Mouse (Mus musculus): ENCODE measurements around the gene Nfatc2ip. TPM values are rescaled to one million over a fixed set of nuclear protein-coding genes. Genes with fewer than 3 reads are reported as not detected.

Nfatc2ip gene
- polyA plus RNA-seq, 2 experiments: 3.1 to 10.2 TPM

DNA sequence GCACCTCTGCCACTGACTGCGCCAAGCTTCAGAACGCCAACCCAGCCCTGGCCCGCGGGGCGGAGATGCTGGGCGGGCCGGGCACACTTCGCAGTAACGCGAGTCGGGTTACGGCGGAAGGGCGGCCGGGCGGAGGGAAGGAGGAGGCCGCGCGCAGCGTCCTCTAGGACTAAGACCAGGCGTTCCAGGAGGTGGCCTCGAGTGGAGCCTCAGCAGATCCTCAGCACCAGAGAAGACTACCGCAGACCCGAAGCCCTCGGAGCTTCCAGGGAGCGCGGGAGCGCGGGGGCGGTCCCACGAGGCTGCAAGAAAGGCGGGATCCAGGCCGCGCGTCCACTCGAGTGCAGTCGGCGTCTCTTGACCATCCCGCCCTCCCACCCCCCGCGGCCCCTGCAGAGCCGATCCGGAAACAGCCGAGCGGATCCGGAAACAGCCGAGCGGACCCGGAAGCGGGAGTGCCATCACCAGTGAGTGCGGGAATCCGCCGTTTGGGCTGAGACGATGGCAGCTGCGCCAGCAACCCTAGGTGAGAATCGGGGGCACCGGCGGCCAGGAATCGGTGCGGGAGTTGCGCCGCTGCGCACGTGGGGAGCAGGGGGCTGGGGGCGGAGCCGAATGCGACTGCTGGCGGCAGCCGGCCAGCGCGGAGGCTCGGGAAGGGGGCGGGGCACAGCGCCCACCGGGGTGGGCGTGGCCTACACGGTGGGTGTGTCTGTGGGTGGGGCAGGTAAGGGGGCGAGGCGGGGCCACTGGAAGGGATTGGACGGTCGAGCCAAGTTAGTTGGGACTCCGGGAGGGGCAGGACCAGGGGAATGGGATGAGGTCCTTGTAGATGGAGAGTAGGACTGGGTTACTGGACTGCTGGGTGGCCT is 32.3 kb upstream of the Nfatc2ip start, which contains the start of gene Rabep2:
Gene Rabep2 (plus strand): TSS at position 129 of the 872 bp plus-strand sequence.
- Histone ChIP-seq H3K4me3 (replicated peaks; ENCODE audit: low read length) (peak within 1 kb of the TSS; percentile 73), H3K4me1 (ENCODE audit: control insufficient read depth, insufficient read depth, low read length) (peaks cover 13% of the 10 kb centered on the region), H3K27ac (replicated peaks; ENCODE audit: low read depth, low read length) (peak within 1 kb of the TSS; percentile 91), H3K9me3 (ENCODE audit: control insufficient read depth, low read length) (no peaks in the 10 kb centered on the region), H3K4me2 (replicated peaks; ENCODE audit: low read depth, low read length, severe bottlenecking) (peak within 1 kb of the TSS; percentile 79), H3K36me3 (ENCODE audit: control insufficient read depth, insufficient read depth, low read length) (peaks cover 17% of the 10 kb centered on the region), H3K27me3 (ENCODE audit: control insufficient read depth, insufficient read depth, low read length) (no peaks in the 10 kb centered on the region), H3K9ac (ENCODE audit: low read depth, low read length, severe bottlenecking) (peak within 1 kb of the TSS; percentile 80)
- DNase-seq (ENCODE audit: low spot score) (peak; percentile 88), ATAC-seq (ENCODE audit: low FRiP score, low read depth) (peak; percentile 95)
- 0 out of 2 replicates have a peak, but pooled peaks have one; percentile 80 for TF ChIP-seq POLR2A (IDR thresholded peaks at IDR 0.05; ENCODE audit: borderline replicate concordance, extremely low read depth, insufficient read depth, insufficient read length)
- WGBS: under 1% methylated on average over 54 of the region's 82 CpGs

- DNase-seq (ENCODE audit: low spot score): no peak
- ATAC-seq (ENCODE audit: low FRiP score, low read depth): no peak
- no peak for TF ChIP-seq POLR2A (IDR thresholded peaks at IDR 0.05; ENCODE audit: borderline replicate concordance, extremely low read depth, insufficient read depth, insufficient read length)
- Histone ChIP-seq H3K27me3 (ENCODE audit: control insufficient read depth, insufficient read depth, low read length) (no peaks in the 10 kb centered on the region), H3K9me3 (ENCODE audit: control insufficient read depth, low read length) (no peaks in the 10 kb centered on the region), H3K36me3 (ENCODE audit: control insufficient read depth, insufficient read depth, low read length) (peaks cover 14% of the 10 kb centered on the region), H3K4me2 (replicated peaks; ENCODE audit: low read depth, low read length, severe bottlenecking) (peak overlapping the region; percentile 79), H3K4me1 (ENCODE audit: control insufficient read depth, insufficient read depth, low read length) (peaks cover 13% of the 10 kb centered on the region), H3K9ac (ENCODE audit: low read depth, low read length, severe bottlenecking) (peak overlapping the region; percentile 80), H3K27ac (replicated peaks; ENCODE audit: low read depth, low read length) (peak overlapping the region; percentile 91), H3K4me3 (replicated peaks; ENCODE audit: low read length) (peak overlapping the region; percentile 73)
- WGBS: 17% methylated on average over 4 of the region's 4 CpGs
Measured at GRCm38 (mm10) chr7:126428154-126428553, 31.6 kb upstream of the Nfatc2ip start.

- 48% methylated on average over 12 of the region's 13 CpGs for WGBS
- H3K9me3 ChIP-seq (ENCODE audit: control insufficient read depth, low read length): no peaks in the 10 kb centered on the region
- peaks cover 9% of the 10 kb centered on the region for H3K36me3 ChIP-seq (ENCODE audit: control insufficient read depth, insufficient read depth, low read length)
- H3K4me3 ChIP-seq (replicated peaks; ENCODE audit: low read length): no peak overlapping the region
- ATAC-seq (ENCODE audit: low FRiP score, low read depth) (no peak), DNase-seq (ENCODE audit: low spot score) (no peak)
- no peak overlapping the region; the same call in 1 of the 2 replicates for H3K27ac ChIP-seq (replicated peaks; ENCODE audit: low read depth, low read length)
- peak overlapping the region; percentile 79; the same call in 1 of the 2 replicates for H3K4me2 ChIP-seq (replicated peaks; ENCODE audit: low read depth, low read length, severe bottlenecking)
- TF ChIP-seq POLR2A (IDR thresholded peaks at IDR 0.05; ENCODE audit: borderline replicate concordance, extremely low read depth, insufficient read depth, insufficient read length): no peak
- no peaks in the 10 kb centered on the region for H3K27me3 ChIP-seq (ENCODE audit: control insufficient read depth, insufficient read depth, low read length)
- H3K4me1 ChIP-seq (ENCODE audit: control insufficient read depth, insufficient read depth, low read length): peaks cover 13% of the 10 kb centered on the region
- no peak overlapping the region for H3K9ac ChIP-seq (ENCODE audit: low read depth, low read length, severe bottlenecking)
Measured at GRCm38 (mm10) chr7:126427323-126427860, 30.9 kb upstream of the Nfatc2ip start.

DNA sequence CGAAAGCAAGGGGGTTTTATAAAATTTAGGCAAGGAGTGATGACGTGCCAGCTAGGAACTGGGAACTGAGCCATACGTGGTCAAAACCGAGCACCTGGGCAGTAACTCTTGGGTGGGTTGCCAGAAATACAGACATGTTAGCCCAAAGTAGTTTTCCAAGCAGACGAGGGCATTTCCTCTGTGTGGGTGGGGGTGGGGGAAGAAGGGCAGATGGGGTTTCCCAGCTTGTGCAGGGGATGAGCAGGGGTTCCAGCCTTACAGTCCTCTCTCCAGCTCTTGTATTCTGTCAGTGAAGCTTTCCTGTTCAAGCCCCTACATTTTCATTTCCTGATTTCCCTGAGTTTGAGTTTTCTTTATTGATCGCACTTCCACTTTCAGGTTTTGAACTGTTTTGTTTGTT is 27.6 kb upstream of the Nfatc2ip start:
- WGBS: 75% methylated on average over 6 of the region's 6 CpGs
- no peak overlapping the region for H3K4me3 ChIP-seq (replicated peaks; ENCODE audit: low read length)
- no peak for TF ChIP-seq POLR2A (IDR thresholded peaks at IDR 0.05; ENCODE audit: borderline replicate concordance, extremely low read depth, insufficient read depth, insufficient read length)
- DNase-seq (ENCODE audit: low spot score) (no peak), ATAC-seq (ENCODE audit: low FRiP score, low read depth) (no peak)
- no peaks in the 10 kb centered on the region for H3K27me3 ChIP-seq (ENCODE audit: control insufficient read depth, insufficient read depth, low read length)
- no peaks in the 10 kb centered on the region for H3K36me3 ChIP-seq (ENCODE audit: control insufficient read depth, insufficient read depth, low read length)
- H3K27ac ChIP-seq (replicated peaks; ENCODE audit: low read depth, low read length): no peak overlapping the region
- no peak overlapping the region for H3K4me2 ChIP-seq (replicated peaks; ENCODE audit: low read depth, low read length, severe bottlenecking)
- no peak overlapping the region for H3K9ac ChIP-seq (ENCODE audit: low read depth, low read length, severe bottlenecking)
- H3K4me1 ChIP-seq (ENCODE audit: control insufficient read depth, insufficient read depth, low read length): peaks cover 8% of the 10 kb centered on the region
- H3K9me3 ChIP-seq (ENCODE audit: control insufficient read depth, low read length): no peaks in the 10 kb centered on the region

DNA sequence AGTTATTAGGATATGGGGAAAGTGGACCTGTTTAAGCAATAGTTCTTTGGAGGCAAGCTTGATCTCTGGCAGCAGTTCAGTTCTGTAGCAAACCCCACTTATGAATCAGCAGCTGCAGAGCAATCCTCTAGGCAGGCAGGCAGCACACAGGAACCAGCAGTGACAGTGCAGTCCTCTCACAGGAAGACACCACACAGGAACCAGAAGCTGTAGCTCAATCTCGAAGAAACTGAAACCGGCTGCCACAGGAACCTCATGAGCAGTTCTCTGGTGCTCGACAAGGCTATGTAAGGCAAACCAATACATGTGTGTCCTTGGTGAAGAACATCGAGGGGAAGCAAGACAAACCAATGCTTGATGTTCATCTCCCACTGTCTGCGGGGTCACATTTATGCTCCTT is 25.2 kb upstream of the Nfatc2ip start:
- H3K4me2 ChIP-seq (replicated peaks; ENCODE audit: low read depth, low read length, severe bottlenecking): no peak overlapping the region
- no peak for ATAC-seq (ENCODE audit: low FRiP score, low read depth)
- no peaks in the 10 kb centered on the region for H3K27me3 ChIP-seq (ENCODE audit: control insufficient read depth, insufficient read depth, low read length)
- no peaks in the 10 kb centered on the region for H3K9me3 ChIP-seq (ENCODE audit: control insufficient read depth, low read length)
- H3K9ac ChIP-seq (ENCODE audit: low read depth, low read length, severe bottlenecking): no peak overlapping the region
- WGBS: 88% methylated on average over 5 of the region's 5 CpGs
- H3K36me3 ChIP-seq (ENCODE audit: control insufficient read depth, insufficient read depth, low read length): no peaks in the 10 kb centered on the region
- H3K27ac ChIP-seq (replicated peaks; ENCODE audit: low read depth, low read length): no peak overlapping the region
- H3K4me1 ChIP-seq (ENCODE audit: control insufficient read depth, insufficient read depth, low read length): no peaks in the 10 kb centered on the region
- TF ChIP-seq POLR2A (IDR thresholded peaks at IDR 0.05; ENCODE audit: borderline replicate concordance, extremely low read depth, insufficient read depth, insufficient read length): no peak
- DNase-seq (ENCODE audit: low spot score): no peak
- no peak overlapping the region for H3K4me3 ChIP-seq (replicated peaks; ENCODE audit: low read length)

Data from limb, embryonic 14.5 days (tissue).